Mouse (Mus musculus): Measurements from ENCODE around the gene Gga1. TPM values are rescaled to one million over a fixed set of nuclear protein-coding genes. Genes with fewer than 3 reads are reported as not detected.

Gene Gga1
- total and polyA plus RNA-seq, 2 experiments from 2014 or later, result 40.0 to 41.2 TPM

DNA sequence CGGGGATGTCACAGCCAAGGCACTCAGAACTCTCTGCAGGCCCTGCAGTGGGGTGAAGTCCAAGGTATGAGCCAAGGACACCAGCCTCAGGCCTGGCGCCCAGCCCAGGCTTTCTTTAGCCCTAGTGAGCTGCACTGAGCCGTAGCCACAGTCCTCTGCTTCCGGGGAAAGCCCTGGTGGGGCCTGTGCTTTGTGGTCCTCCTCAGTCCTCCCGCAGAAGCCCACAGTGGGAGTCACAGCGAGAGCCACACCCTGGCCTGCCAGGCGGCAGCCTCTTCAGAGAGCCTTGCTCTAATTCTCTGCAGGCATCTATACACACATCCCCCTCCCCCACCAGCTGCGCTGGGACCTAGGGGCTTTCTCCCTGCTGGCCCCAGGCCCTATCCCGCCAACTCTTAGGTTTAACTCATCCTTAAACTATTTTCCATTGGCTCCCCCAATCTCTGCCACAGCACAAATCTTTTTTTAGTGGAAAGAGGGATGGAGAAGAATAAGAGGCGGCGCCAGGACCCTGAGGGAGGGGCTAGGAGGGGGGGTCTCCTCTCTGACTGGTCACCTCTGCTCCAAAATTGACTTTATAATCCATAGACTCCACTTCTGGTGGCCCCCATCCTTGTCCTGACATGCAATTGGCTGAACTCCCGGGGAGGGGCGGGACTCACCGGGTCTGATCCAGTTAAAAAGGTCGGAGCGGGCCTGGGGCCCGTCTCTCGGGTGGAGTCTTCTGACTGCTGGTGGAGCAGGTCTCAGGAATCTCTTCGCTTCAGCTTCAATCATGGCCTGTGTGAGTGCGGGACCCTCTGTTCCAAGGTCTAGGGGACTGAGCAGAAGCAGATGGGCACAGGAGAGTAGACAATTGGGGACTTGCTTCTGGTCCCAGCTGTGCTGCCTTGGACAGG is 49.3 kb downstream of the Gga1 start, which contains the start of gene Lgals1:
Gene Lgals1 (plus strand): TSS at position 705 of the 899 bp plus-strand sequence.
- Histone ChIP-seq H3K4me2 (ENCODE audit: low read depth, low read length) (peak within 1 kb of the TSS; percentile 57), H3K36me3 (ENCODE audit: insufficient read depth, low read length) (no peaks in the 10 kb centered on the region), H3K9me3 (ENCODE audit: low read length) (no peaks in the 10 kb centered on the region), H3K9ac (replicated peaks; ENCODE audit: low read length) (no peak within 1 kb of the TSS), H3K4me1 (ENCODE audit: insufficient read depth, low read length) (peaks cover 12% of the 10 kb centered on the region), H3K27me3 (ENCODE audit: insufficient read depth, low read length) (no peaks in the 10 kb centered on the region), H3K27ac (peak within 1 kb of the TSS; percentile 60; the same call in 1 of the 2 replicates), H3K4me3 (ENCODE audit: low read length) (peak within 1 kb of the TSS; percentile 2; the same call in 1 of the 2 replicates)
- 8% methylated on average over 20 of the region's 20 CpGs for WGBS
- DNase-seq (ENCODE audit: low spot score), result peak; percentile 87
- TF ChIP-seq CTCF (IDR thresholded peaks at IDR 0.05; ENCODE audit: low read depth), result no peak
- ATAC-seq, result peak; percentile 80

DNA sequence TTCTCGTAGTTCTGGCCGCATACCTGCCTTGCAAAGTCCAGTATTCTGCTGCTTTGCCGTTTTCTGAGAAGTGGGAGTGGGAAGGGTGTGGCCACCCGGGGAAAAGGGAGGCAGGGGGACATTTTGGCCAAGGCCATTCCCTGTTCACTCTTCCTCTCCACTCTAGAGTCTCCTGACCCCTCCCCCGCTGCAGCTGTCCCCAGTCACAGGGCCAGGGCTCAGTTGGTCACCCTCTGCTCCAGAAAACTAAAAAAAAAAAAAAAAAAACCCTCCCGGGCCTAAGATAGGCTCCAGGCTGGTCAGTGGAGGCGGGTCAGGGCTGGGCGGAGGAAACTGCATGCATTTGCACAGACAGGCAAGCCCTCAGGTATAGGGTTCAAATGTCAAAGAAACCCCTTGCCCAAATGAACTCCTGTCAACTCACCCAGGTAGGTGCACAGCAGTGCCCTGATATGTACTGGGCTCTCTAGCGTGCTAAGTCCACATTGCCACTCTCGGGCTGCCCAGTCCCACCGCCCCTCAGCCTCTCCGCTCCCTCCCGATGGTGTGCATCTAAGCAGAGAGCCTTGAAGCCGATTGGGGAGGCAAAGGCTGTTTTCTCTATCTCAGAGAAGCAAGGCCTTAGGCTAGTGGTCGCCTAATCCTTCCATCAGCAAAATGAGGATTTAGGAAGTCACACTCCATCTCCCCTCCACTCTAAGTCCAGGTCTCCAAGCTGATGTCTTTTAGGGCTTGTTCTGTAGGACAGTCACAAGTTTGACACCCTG is 50.2 kb downstream of the Gga1 start:
- WGBS, result 27% methylated on average over 15 of the region's 15 CpGs
- peaks cover 12% of the 10 kb centered on the region for H3K4me1 ChIP-seq (ENCODE audit: insufficient read depth, low read length)
- peak overlapping the region; percentile 2; the same call in 1 of the 2 replicates for H3K4me3 ChIP-seq (ENCODE audit: low read length)
- no peaks in the 10 kb centered on the region for H3K9me3 ChIP-seq (ENCODE audit: low read length)
- peak overlapping the region; percentile 57 for H3K4me2 ChIP-seq (ENCODE audit: low read depth, low read length)
- no peak for TF ChIP-seq CTCF (IDR thresholded peaks at IDR 0.05; ENCODE audit: low read depth)
- ATAC-seq (no peak), DNase-seq (ENCODE audit: low spot score) (no peak)
- no peaks in the 10 kb centered on the region for H3K27me3 ChIP-seq (ENCODE audit: insufficient read depth, low read length)
- no peak overlapping the region for H3K9ac ChIP-seq (replicated peaks; ENCODE audit: low read length)
- H3K27ac ChIP-seq, result no peak overlapping the region
- no peaks in the 10 kb centered on the region for H3K36me3 ChIP-seq (ENCODE audit: insufficient read depth, low read length)

DNA sequence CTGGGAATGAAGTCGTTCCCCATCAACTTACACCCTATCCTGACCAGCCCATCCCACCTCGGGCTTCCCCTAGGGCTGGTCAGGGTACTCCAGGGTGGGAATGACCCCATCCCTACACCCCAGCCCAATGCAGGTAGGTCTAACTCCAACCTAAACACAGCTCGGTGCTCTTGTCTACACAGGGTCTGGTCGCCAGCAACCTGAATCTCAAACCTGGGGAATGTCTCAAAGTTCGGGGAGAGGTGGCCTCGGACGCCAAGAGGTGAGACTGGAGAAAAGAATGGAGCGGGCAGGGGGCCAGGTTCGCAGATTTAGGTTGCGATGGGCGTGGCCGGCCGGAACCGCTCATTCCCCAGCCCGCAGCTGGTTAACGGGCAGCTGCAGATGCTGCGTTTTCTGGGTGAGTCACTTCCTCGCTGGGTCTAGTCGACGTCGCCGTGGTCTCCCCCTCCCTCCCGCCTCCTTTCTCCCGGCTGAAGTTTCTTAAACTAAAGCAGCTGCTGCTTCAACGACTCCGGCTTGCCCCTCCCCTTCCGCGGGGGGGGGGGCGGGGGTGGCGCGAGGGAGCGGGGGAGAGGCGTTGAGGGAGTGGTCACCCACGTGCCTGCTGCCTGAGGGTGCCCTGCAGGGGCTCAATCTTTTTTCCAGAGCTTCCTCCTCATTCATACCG is 50.9 kb downstream of the Gga1 start:
- Histone ChIP-seq H3K27me3 (ENCODE audit: insufficient read depth, low read length) (no peaks in the 10 kb centered on the region), H3K9ac (replicated peaks; ENCODE audit: low read length) (0 out of 2 replicates have a peak overlapping the region, but pooled peaks have one; percentile 9), H3K27ac (no peak overlapping the region), H3K9me3 (ENCODE audit: low read length) (no peaks in the 10 kb centered on the region), H3K4me1 (ENCODE audit: insufficient read depth, low read length) (peaks cover 12% of the 10 kb centered on the region), H3K36me3 (ENCODE audit: insufficient read depth, low read length) (no peaks in the 10 kb centered on the region), H3K4me2 (ENCODE audit: low read depth, low read length) (peak overlapping the region; percentile 57), H3K4me3 (ENCODE audit: low read length) (peak overlapping the region; percentile 18)
- under 1% methylated on average over 29 of the region's 35 CpGs for WGBS
- ATAC-seq (no peak), DNase-seq (ENCODE audit: low spot score) (peak; percentile 53)
- TF ChIP-seq CTCF (IDR thresholded peaks at IDR 0.05; ENCODE audit: low read depth), result no peak

DNA sequence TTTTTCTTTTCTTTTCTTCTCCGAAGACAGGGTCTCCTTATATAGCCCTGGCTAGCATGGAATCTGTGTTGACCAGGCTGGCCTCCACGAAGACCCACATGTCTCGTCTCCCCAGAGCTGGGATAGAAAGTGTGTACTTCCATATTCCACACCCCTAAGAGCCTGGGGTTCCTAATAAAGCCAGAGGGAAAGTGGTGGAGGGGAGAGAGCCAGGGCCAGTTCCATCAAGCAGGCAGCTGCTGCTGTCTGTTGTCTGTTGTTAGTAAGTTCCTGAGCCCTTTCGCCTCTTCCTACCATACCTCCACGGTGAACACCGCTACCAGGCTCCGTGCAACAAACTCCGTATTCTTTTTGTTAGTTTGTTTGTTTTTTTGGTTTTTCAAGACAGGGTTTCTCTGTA is 51.5 kb downstream of the Gga1 start:
- H3K9ac ChIP-seq (replicated peaks; ENCODE audit: low read length), result no peak overlapping the region
- no peak for TF ChIP-seq CTCF (IDR thresholded peaks at IDR 0.05; ENCODE audit: low read depth)
- H3K27me3 ChIP-seq (ENCODE audit: insufficient read depth, low read length), result no peaks in the 10 kb centered on the region
- H3K4me1 ChIP-seq (ENCODE audit: insufficient read depth, low read length), result peaks cover 12% of the 10 kb centered on the region
- H3K4me3 ChIP-seq (ENCODE audit: low read length), result no peak overlapping the region
- H3K27ac ChIP-seq, result no peak overlapping the region
- H3K9me3 ChIP-seq (ENCODE audit: low read length), result no peaks in the 10 kb centered on the region
- DNase-seq (ENCODE audit: low spot score) (no peak), ATAC-seq (no peak)
- WGBS, result 50% methylated on average over 8 of the region's 8 CpGs
- H3K4me2 ChIP-seq (ENCODE audit: low read depth, low read length), result peak overlapping the region; percentile 57
- no peaks in the 10 kb centered on the region for H3K36me3 ChIP-seq (ENCODE audit: insufficient read depth, low read length)

DNA sequence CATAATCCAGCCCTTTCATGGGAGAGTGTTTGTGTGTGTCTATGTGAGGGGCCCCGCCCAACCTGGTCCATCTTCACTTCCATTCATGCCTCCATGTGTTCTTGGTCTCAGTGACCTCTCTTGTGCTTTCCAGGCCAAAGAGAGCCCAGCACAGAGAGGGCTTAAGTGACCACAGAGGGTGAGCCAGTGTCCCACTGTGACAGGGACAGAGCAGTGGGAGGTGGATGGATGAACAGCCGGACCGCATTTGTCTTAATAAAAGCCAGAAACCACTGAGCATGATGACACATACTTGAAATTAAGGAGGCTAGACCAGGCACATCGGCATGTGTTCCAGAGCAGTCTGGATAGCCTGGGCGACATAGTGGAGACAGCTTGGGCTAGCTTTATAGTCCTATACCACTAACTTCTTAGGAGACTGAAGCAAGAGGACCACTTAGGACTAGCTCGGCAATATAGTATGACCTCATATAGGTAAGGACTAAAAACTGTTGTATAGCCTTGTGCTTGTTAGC is 53.3 kb downstream of the Gga1 start:
- DNase-seq (ENCODE audit: low spot score) (no peak), ATAC-seq (no peak)
- H3K9ac ChIP-seq (replicated peaks; ENCODE audit: low read length), result no peak overlapping the region
- H3K27me3 ChIP-seq (ENCODE audit: insufficient read depth, low read length), result no peaks in the 10 kb centered on the region
- no peak overlapping the region for H3K4me2 ChIP-seq (ENCODE audit: low read depth, low read length)
- peaks cover 12% of the 10 kb centered on the region for H3K4me1 ChIP-seq (ENCODE audit: insufficient read depth, low read length)
- 91% methylated on average over 6 of the region's 6 CpGs for WGBS
- H3K9me3 ChIP-seq (ENCODE audit: low read length), result no peaks in the 10 kb centered on the region
- no peak overlapping the region for H3K27ac ChIP-seq
- H3K4me3 ChIP-seq (ENCODE audit: low read length), result no peak overlapping the region
- H3K36me3 ChIP-seq (ENCODE audit: insufficient read depth, low read length), result no peaks in the 10 kb centered on the region
- TF ChIP-seq CTCF (IDR thresholded peaks at IDR 0.05; ENCODE audit: low read depth), result no peak

DNA sequence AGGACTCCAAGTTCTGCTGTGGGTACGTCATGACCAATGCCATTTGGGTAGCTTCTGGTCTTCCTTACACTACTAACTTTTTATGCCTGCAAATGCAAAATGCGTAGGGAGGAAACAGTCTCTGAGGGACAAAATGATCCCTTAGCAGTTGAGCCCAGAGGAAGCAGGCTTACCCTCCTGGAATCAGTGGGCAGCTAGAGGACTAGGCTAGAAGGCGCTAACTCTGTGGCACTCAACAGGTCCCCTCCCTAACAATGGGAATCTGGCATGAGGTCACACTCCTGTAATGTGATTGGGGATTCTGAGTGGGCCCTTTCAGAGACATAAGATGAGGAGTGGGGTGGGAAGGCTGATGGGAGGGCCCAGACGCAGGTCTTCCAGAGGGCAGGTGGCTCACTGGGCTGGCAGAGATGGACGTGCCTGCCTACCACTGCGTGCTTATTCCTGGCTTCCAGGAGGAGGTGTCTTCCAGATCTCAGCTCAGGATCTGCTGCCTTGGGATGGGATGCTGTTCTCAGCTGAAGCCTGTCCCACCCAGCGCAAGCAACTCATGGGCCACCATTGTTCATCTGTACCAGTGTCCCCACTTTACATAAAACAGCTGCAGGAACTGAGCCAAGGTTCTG is 53.9 kb downstream of the Gga1 start:
- TF ChIP-seq CTCF (IDR thresholded peaks at IDR 0.05; ENCODE audit: low read depth), result no peak
- ATAC-seq, result no peak
- Histone ChIP-seq H3K4me3 (ENCODE audit: low read length) (no peak overlapping the region), H3K9me3 (ENCODE audit: low read length) (no peaks in the 10 kb centered on the region), H3K4me2 (ENCODE audit: low read depth, low read length) (no peak overlapping the region), H3K27me3 (ENCODE audit: insufficient read depth, low read length) (no peaks in the 10 kb centered on the region), H3K9ac (replicated peaks; ENCODE audit: low read length) (no peak overlapping the region), H3K36me3 (ENCODE audit: insufficient read depth, low read length) (no peaks in the 10 kb centered on the region), H3K4me1 (ENCODE audit: insufficient read depth, low read length) (peaks cover 11% of the 10 kb centered on the region; the same call in 1 of the 2 replicates), H3K27ac (no peak overlapping the region)
- 85% methylated on average over 7 of the region's 7 CpGs for WGBS
- DNase-seq (ENCODE audit: low spot score), result no peak

All from hindbrain, postnatal 0 days (tissue).